Mouse (Mus musculus) CD8-positive naive resting alpha-beta T cell, adult 57 days (primary cell): ENCODE results near the gene Vmn2r113. TPM values are rescaled to one million over a fixed set of nuclear protein-coding genes. Genes with fewer than 3 reads are reported as not detected.

ENCODE experiments used
- total RNA-seq: library from RNA; stranded (reverse); gene quantifications from one replicate; pipeline ENCODE4 v1.2.4, GENCODE M21; 2023

Gene Vmn2r113
- not detected for total RNA-seq

GRCm38 (mm10) chr17:22942684-22943083 lies at the start of gene Vmn2r113:
Gene Vmn2r113 (plus strand): TSS chr17:22942984.

Other genes starting within 250 kb of the Vmn2r113 start
- gene Zfp945, start 75.8 kb upstream of the Vmn2r113 start, total RNA-seq: 21.1 TPM
- gene Vmn2r-ps130, start 118.2 kb downstream of the Vmn2r113 start, total RNA-seq: not detected